Mouse (Mus musculus) lung, postnatal 25 days (tissue): Measurements from ENCODE around the gene 1700012B09Rik.

ENCODE experiments used
- DNase-seq: peaks from one replicate; pipeline ENCODE4 v3.0.0; 2022; ENCODE audit warnings: low spot score

The 1700012B09Rik gene

DNA sequence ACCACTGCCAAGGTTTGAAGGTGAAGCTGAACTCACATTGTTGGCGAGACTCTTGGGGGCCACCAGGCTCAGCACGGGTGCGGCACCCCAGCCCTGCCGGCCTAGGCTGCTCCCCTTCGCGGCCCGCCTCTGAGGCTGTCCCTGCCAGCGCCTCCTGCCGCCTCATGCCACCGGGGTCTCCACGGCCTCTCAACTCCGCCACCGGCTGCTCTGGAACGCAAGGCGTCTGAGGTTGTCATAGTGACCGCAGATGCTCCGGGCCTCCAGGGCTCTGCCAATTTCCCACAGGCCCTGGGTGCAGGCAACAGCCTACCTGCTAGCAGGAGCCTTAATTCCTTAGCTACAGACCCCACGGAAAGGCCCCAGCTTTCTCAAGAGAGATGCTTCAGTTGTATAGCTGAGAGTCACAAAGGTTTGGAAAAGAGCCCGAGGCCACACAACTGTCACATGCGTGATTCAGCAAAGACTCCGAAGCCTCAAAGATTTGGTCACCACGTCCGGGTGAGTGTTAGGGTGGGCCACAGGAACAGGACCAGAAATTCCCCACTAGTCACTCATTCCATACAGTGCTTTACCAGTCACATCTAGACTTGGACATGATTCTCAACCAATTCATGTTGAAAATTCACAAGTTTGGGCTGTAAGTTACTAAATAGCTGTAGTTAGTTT lies at the start of gene 1700012B09Rik:
Gene 1700012B09Rik, minus strand, starts transcription at position 228 of the 669 bp plus-strand sequence.
- DNase-seq: no peak

- DNase-seq: no peak
Observed at GRCm38 (mm10) chr9:14810111-14810510, 39.3 kb upstream of the 1700012B09Rik start.

GRCm38 (mm10) chr9:14806786-14807185 lies 36.0 kb upstream of the 1700012B09Rik start:
- DNase-seq: no peak

GRCm38 (mm10) chr9:14805714-14806113 lies 34.9 kb upstream of the 1700012B09Rik start:
- no peak for DNase-seq

GRCm38 (mm10) chr9:14787356-14787755 lies 16.5 kb upstream of the 1700012B09Rik start:
- no peak for DNase-seq

GRCm38 (mm10) chr9:14784039-14785002 lies 13.5 kb upstream of the 1700012B09Rik start, which contains the start of the genes Mre11a and Ankrd49:
Gene Mre11a (plus strand): TSS chr9:14784654.
Gene Ankrd49 (minus strand): TSS chr9:14784856.
- DNase-seq: peak; percentile 96

DNA sequence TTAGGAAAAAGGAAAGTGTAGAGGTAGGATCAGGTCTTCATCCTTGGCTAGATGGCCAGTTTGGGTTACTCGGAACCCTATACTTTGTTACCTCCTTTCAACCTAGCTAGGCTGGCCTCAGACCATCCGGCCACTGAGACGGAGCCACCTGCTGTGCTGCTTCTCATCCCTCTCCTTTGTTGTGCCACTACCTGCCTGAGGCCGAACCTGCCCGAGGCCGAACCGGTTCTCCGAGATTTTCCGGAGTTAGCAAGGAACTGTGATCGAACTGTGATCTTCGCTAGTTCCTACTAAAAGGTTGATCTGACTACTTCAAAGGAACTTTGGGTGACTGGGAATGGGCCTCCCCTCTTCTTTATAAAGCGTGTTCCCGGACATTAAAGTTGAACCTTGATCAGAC lies 7.5 kb upstream of the 1700012B09Rik start:
- DNase-seq: no peak

DNA sequence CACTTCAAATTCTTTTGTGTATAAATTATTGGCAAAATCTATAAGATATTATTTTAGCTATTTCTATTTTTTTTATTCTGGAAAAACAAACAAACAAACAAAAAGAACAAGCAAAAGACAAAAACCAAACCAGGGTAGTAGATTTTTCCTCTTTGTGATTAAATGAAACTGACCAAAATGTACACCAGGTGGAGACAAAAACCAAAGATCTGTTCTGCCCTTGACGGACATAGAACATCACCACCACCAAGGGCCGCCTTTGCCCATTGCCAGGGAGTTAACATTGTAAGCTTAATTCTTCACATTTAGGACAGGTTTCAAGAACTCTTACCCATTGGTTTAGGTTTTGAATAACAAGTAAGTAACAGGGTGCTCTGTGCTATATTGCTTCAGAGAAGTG lies 3.0 kb upstream of the 1700012B09Rik start:
- no peak for DNase-seq

DNA sequence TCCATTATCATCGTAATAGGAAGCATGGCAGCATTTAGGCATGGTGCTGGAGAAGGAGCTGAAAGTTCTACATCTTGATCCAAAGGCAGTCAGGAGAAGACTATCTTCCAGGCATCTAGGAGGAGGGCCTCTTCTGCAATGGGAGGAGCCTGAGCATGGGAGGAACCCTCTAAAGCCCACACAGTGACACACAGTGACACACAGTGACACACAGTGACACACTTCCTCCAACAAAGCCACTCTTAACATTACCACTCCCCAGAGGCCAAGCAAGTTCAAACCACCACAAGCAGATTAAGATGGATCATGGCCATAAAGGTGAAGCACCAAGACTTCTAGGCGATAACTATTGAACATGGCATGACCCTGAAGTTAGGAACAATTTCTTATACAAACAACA lies 1.2 kb upstream of the 1700012B09Rik start:
- no peak for DNase-seq

DNA sequence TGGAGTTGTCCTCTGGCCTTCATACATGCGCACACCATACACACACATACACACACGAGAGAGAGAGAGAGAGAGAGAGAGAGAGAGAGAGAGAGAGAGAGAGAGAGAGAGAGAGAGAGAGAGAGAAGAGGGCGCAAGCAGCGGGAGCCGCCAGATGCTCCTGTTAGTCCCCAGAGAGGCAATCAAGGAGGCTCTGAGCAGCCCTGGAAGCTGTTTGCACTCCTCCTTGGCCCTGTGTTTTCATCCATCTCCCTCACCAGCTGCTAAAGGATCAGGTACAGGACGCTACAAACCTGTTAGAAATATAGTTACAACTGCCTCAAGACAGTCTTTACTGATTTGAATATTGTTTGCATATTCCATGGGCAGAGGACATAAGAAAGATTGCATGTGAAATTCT lies 1.0 kb downstream of the 1700012B09Rik start:
- DNase-seq: no peak

GRCm38 (mm10) chr9:14764765-14765164 lies 6.1 kb downstream of the 1700012B09Rik start:
- DNase-seq: peak; percentile 24

DNA sequence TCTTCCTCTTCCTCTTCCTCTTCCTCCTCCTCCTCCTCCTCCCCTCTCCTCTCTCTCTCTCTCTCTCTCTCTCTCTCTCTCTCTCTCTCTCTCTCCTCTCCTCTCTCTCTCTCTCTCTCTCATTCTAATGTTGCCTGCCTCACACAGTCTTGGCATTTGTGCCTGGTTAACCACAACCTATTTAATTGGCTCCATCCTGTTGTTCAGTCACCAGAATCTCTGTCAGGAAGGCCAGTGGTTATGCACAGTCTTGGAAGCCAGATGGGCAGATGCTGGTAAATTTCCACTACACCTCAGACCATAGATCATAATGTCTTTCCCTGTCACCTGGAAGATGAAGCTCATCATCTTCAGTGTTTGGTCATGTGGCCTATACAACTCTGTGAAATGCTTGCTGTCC lies 11.6 kb downstream of the 1700012B09Rik start:
- no peak for DNase-seq

DNA sequence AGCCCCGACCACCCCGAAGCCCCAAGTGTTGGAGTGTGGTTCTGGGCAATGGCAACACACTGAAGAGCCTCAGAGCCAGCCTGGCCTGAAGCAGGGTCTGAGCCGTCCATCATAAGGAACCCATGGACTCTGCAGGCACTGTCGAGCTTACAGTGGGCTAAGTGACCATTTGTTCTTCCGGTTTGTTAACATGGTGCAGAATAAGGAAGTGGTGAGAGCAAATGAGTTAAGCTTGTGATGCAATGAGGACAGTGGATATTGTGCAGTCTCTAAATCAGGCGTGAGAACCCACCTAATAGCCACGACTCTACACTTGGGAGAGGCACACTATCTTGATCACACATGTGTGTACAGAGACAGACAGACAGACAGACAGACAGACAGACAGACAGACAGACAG lies 12.2 kb downstream of the 1700012B09Rik start:
- DNase-seq: no peak

DNA sequence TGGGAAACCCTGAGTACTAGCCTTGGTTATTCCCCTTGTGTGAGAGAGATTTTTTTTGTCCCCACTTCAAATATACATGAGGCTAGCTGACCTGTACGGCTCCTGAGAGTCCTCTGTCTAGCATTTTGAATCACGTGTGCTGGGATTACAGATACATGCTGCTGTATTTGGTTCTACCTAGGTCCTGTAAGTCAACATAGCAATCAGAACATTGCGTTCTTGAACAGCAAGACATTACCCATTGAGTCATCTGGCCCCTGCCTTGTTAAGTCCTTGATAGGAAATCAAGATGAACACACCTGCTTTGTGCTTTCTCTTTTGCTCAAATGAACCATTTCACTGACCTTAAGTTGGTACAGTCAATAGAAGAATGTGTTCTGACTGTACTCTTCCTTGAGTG lies 16.4 kb downstream of the 1700012B09Rik start:
- no peak for DNase-seq

GRCm38 (mm10) chr9:14753947-14754346 lies 16.9 kb downstream of the 1700012B09Rik start:
- no peak for DNase-seq

GRCm38 (mm10) chr9:14752001-14752522 lies 18.8 kb downstream of the 1700012B09Rik start, which contains the start of gene Fut4:
Gene Fut4 (minus strand): TSS chr9:14752393.
- peak; percentile 75 for DNase-seq

GRCm38 (mm10) chr9:14751503-14752000 lies 19.3 kb downstream of the 1700012B09Rik start:
- no peak for DNase-seq

GRCm38 (mm10) chr9:14750901-14751502 lies 19.8 kb downstream of the 1700012B09Rik start:
- DNase-seq: no peak

DNA sequence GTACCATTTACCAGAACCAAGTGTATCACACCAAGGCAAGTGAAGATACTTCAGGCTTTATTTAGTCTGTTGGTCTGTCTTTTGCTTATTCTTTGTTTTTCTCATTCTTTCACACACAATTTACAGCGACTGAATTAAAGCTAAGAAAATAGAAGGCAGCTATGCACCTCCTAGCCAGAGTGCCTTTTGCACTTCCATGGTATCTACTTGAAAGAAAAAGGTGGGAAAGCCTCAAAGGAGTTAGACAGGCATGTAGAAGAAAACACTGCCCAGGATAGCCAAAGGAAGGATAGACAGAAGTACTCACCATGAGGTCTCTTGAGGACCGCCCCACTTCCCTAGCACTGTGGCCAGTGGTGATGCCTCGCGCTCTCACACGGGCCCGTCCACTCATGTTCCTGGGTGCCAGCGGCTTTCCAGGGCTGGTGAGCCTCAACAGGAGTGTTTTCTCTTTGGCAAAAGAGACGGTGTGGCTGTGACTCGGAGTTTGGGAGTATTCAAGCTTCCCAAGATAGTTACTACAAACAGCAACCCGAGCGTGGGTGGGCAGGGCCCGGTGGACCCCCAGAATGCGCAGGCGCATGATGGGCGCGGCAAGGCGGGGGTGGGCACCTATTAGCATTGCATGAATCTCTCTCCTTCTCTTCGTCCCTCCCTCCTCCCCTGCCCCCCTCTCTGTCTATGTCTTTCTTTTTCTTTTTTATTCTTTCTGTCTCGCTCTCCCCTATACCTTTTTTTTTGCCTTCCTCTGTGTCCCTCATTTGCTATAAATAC lies 30.5 kb downstream of the 1700012B09Rik start, which contains the start of gene Piwil4:
Gene Piwil4, minus strand, starts transcription at position 583 of the 774 bp plus-strand sequence.
- DNase-seq: no peak

- no peak for DNase-seq
Observed at GRCm38 (mm10) chr9:14739498-14740150, 31.2 kb downstream of the 1700012B09Rik start.
